Mouse (Mus musculus): Measurements from ENCODE around the gene Srbd1. TPM values are rescaled to one million over a fixed set of nuclear protein-coding genes. Genes with fewer than 3 reads are reported as not detected.

Srbd1 gene
- polyA plus RNA-seq (2012; rRNA removed) = 11.3 and 12.3 TPM in 2 replicates

GRCm38 (mm10) chr17:86145079-86145951 is at the start of gene Srbd1:
Gene Srbd1 (minus strand): TSS chr17:86145175.

GRCm38 (mm10) chr17:86167320-86168230 is 22.6 kb upstream of the Srbd1 start, which contains the start of gene Prkce:
Gene Prkce (plus strand): TSS chr17:86167785.

Other genes with a start within 250 kb of the Srbd1 start
- 13.0 and 14.5 TPM in 2 replicates for gene Prkce, start 22.6 kb upstream of the Srbd1 start, polyA plus RNA-seq (2012; rRNA removed)